Mouse (Mus musculus): ENCODE measurements around the gene Olfr1423. TPM values are rescaled to one million over a fixed set of nuclear protein-coding genes. Genes with fewer than 3 reads are reported as not detected.
"Not testable (repeated sequence)": the region's sequence is repeated elsewhere in the genome, so short reads cannot be mapped to it uniquely, and the experiment has no call there.

Olfr1423 gene
- not detected for total RNA-seq (2021)
- long read RNA-seq, experiment 1 = 0 reads
- long read RNA-seq, experiment 2 = 0 reads

DNA sequence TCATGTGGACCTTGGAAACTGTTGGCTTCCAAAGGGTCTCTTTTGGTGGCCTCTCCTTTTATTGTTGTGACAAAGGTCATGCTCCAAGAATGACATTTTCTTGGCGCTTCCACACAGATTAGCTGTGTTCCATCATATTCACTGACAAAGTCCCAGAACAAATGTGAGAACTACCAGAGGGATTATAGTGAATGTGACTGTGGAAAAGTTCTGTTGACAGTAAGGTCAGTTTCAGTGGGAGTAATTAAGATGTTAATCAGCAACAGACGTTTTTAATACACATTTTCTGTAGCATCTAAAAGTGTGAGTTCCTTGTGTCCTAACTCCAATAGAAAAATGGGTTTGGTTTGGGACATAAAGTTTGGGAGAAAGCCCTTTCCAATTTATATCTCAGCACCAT is at the start of gene Olfr1423:
TSS of gene Olfr1423 (minus strand) at position 101 of the 400 bp plus-strand sequence.
- DNase-seq = no peak

- not testable (repeated sequence) for DNase-seq
Measured at GRCm38 (mm10) chr19:12077631-12078030, 36.5 kb upstream of the Olfr1423 start, which contains the start of gene Olfr1425. Olfr1425 (minus strand) TSS chr19:12077731.

DNA sequence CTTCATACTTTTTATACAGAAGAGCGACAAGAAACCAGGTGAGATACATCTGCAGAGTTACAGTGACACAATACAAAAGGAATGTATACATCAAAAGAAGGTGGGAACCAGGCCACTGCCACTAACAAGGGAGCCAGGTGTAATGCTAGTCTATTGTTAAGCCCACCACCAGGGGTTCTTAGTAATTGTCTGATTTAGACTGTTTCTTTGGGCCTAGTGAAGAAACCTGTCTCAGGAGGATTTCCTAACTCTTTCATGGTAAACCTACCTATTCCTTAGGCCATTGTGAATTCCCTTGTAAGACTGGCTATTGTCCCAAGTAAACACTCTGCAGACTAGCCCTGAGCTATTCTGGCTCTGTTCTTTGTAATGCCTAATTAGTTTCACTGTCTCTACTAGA is 28.4 kb upstream of the Olfr1423 start:
- not testable (repeated sequence) for DNase-seq

DNA sequence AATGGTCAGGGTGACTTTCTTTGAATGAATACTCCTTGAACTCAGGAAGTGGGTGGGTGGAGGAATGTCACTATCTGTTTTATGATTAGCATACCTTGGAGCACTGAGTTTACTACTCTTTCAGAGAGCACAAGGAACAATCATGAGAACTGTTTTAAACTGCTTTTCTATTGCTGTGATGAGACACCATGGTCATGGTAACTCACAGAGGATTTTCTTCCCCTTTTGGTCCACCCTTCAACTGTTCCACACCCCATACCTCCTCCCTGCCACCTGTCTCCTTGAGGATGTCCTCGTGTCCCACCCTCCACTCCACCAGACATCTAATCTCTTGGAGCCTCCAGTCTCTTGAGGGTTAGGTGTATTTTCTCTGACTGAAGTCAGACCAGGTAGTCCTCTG is 26.7 kb upstream of the Olfr1423 start:
- not testable (repeated sequence) for DNase-seq

GRCm38 (mm10) chr19:12062582-12062981 is 21.5 kb upstream of the Olfr1423 start, which contains the start of gene Olfr1424:
Olfr1424 (minus strand) TSS chr19:12062682.
- DNase-seq = not testable (repeated sequence)

DNA sequence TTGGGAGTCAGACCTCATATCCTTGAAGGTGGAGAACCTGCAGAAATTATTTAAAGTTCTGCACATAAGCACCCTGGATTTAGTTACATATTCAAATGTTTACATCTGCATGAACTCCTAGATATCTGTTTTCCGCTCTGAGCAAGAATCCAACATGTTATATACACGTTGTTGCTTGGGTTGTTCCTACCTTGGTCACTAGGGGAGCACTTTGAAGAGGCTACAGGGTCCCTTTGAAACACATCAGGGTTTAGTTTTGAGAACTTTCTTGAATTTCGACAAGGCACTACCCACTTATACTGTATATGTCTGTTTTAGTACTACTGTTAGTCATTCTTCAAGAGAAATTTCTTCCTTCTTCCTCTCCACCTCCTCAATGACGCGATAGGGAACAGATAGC is 2.0 kb upstream of the Olfr1423 start:
- no peak for DNase-seq

DNA sequence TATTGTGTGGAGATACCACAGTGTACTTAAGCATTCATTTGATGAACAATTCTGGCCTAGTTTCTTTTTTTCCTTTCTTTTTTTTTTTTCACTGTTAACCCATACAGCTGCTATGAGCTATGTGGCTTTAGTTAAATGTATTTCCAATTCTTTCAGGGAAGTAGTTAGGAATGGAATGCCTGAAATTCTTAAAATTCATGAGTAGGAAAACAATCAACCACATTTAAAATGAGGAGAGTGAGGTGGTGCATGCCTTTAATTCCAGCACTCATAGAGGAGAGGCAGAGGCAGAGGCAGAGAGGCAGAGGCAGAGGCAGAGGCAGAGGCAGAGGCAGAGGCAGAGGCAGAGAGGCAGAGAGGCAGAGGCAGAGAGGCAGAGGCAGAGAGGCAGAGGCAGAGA is 3.4 kb downstream of the Olfr1423 start:
- DNase-seq = no peak

GRCm38 (mm10) chr19:12026606-12027005 is 14.5 kb downstream of the Olfr1423 start:
- no peak for DNase-seq

- DNase-seq = no peak
Measured at GRCm38 (mm10) chr19:12025333-12025732, 15.8 kb downstream of the Olfr1423 start.

- DNase-seq = peak; percentile 9 to 42
Measured at GRCm38 (mm10) chr19:12024149-12024548, 17.0 kb downstream of the Olfr1423 start.

GRCm38 (mm10) chr19:12016192-12016591 is 24.9 kb downstream of the Olfr1423 start:
- no peak for DNase-seq

DNA sequence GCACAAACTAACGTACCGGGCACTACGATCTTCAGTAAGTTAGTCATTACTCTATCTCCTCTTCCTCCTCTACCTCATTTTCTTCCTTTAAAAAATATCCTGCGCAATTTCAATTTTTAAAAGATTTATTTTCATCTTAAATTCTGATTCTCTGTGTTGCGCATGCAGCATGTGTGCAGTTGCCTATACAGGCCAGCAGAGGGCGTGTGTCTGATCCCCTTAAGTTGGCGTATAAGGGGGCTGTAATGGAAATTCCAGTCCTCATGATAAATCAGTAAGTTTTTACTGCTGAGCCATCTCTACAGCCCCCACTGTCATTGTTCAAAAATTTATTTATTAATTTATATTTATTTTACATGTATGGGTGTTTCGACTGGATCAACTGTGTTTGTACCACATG is 25.4 kb downstream of the Olfr1423 start:
- no peak for DNase-seq

DNA sequence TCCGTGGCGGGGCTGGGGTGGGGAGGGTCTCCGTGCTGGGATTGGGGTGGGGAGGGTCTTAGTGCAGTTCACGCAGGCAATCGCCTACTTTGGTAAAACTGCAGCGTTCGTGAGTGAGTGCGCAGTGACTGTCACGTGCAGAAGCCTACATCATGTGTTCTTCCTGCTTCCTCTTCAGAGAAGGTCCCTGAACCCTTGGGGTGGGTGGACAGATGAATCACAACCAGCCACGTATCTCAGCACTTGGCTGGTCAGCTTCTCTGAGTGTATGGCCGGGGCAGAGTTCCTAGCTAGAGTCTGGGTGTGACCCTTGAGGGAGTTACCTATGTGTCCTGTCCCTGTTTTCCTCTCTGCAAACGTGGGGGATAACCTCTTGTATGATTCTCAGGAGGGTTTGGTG is 27.9 kb downstream of the Olfr1423 start:
- DNase-seq = peak; percentile 78 to 85

GRCm38 (mm10) chr19:12012615-12013014 is 28.5 kb downstream of the Olfr1423 start:
- DNase-seq = no peak

- DNase-seq = peak; percentile 93 to 96
Measured at GRCm38 (mm10) chr19:12011560-12012556, 29.3 kb downstream of the Olfr1423 start.

DNA sequence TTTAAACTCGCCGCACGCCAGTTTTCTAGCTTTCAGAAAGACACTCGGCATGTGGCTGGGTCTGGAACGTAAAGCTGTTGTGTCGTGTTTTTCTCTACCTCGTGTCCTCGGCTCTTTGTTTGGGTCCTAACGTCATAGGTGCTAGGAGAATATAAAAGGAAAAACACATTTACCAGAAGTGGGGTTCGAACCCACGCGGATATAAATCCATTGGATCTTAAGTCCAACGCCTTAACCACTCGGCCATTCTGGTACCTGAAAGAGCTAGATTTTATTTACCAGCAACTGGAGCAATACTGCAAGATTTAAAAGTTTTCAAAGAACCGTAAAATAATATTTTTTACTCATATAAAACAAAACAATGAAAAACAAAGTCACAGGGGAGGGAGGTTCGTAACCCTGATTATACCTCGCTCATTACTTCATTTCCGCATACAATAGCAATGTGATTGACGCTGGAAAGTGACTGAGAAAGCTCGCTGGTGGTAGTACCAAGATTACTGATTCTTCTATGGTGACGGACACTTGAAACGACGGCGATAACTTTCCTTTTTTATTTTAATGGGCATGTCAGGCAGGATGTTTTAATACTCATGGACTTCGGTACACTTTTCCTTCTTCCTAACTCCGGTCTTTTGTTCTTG is 30.1 kb downstream of the Olfr1423 start:
- DNase-seq = peak; percentile 79 to 92

GRCm38 (mm10) chr19:12010281-12010771 is 30.8 kb downstream of the Olfr1423 start:
- peak; percentile 80 to 81 for DNase-seq

DNA sequence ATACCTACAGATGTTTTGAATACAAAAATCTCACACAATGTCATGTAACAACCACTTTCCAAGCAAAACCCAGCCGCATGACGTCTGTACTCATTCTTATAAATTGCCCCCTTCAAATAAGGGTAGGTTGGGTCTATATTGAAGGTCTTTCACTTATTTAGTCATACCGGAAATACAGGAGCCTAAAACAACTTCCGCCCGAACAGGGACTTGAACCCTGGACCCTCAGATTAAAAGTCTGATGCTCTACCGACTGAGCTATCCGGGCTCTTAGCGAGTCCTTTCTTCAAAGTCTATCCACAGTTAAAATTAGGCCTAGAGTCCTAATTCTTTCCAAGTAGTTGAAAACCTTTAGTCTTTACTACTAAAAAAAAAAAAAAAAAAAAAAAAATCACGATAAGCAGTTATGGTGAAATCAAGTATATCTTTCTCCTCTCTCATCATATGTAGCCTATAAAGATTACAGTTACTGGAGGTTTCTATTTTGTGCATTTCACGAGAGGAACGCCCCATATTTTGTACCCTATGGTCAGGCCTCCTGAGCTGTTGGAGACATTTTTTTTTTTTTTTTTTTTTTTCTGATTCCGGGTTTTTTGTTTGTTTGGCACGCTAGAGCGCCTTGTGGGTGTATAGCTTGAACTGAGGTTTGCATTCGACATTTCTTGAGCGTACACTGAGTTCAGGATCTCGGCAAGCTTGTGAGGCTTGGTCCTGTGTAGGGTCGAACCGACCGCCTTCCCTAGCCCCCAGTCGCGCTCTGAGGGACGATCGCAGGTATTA is 31.4 kb downstream of the Olfr1423 start:
- DNase-seq = peak; percentile 84 to 91

DNA sequence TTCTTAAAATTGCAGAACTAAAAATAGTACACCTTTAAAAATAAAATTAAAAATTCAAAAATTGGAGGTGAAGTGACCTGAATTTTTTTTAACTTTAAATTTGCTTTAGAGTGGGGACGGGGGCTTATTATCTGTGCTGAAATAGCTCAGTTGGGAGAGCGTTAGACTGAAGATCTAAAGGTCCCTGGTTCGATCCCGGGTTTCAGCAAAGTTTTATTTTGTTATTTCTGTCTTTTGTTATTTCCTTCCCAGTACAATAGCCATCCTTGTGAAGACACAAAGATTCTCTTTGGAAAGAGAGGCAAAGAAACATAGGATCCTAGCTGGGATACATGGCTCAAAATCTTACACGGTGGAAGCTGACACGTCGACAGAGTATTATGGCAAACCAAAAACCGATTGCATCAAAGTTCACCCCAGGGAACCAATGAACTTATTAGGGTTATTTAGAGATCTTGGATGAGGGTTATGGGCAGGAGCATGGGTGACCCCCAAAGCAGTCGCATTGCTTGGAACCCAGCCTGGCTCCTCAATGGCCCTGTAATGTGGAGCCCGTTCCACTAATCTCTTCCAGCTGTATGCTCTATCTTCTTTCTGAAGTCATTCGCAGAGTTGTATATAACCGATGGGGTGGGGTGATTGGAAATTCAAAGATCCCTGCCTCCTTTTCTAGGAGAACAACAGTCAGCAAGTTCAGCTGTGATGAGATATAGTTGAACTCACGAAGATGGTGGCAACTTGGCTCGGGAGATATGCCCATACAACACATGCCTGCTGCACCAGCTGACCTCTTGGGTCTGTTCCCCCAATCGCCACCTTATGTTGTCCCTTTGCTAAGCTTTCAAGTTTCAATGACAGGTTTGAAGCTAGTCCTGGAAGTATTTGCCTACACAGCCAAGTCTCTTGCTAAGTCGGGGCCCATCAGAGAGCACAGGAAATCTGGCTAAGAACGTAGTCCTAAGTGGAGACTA is 32.4 kb downstream of the Olfr1423 start:
- peak in 1 of 2 experiments; percentile 32 for DNase-seq

DNA sequence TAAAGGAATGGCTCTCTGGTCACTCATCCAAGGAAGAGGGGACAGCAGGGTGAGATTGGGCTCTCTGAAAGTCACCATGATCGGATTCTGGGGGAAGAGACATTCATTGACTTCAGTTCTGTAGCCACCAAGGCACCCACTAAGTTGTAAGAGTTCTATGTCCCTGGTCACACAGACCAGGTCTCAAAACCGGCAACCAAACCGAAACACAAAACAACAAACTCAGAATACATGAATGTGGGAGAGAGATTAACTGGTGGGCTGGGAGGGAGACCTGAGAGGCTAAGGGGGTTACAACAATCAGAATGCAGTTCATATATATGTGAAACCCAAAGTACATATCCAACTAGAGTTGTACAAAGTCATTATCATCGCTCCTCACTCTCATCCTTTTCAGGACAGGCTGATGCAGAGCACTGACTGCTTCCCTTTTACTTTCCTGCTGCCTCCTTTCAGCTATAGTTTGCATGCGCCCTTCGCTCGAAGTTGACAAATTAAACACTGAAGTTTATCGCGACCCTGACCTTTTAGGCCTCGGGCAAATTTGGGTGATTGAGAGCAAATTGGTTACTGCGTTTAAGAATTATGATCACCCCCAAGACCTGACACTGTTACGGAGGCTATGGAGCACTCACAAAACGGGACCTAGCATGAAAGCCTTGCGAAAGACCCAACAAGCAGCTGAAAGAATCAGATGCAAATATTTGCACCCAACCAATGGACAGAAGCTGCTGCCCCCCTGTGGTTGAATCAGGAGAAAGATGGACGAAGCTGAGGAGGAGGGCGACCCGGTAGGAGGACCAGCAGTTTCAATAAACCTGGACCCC is 33.8 kb downstream of the Olfr1423 start:
- DNase-seq = peak; percentile 55 to 81

Data from heart, adult 18-20 months (tissue).